Mouse (Mus musculus) frontal cortex, postnatal 25 days (tissue): ENCODE data around the gene Hnrnpd.

Experiments
- DNase-seq, 2 experiments: peaks; one replicate each; pipeline ENCODE4 v3.0.0; 2022; ENCODE audit warnings: low spot score in 2 of 2

Hnrnpd gene

DNA sequence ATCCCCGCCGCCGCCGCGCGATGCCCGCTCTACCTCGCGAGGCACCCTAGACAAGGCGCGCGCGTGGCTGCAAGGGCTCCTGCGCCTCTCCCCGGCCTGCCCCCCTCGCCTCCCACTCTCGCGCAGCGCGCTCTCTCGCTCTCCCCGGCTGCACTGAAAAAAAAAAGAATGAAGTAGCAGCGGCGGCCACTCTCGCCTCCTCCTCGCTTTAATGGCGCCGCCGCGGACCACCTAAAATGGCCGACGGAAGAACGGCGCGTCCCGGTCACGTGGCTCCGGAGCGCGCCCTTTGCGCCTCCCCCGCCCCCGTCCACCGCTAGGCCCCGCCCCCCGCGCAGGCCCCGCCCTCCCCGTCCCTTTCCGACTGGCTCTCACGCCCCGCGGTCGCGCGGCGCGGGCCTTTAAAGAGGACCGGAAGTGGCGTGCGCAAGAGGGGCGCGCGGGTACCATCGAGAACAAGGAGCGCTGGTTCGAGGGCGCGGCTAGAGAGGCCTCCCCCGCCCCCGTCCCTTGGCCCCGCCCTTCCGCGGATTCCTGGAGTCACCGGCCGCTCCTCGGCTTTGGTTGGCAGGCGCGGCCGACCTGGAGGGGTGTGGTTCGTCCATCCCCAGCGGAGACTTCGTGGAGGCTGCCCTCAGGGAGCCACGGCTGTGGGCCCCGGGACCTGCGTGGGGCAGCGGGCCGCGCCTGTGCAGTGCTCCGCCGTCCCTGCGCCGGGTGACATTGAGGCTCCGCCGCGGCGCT, at the start of gene Hnrnpd, which contains the start of gene 4930524J08Rik:
Gene Hnrnpd (minus strand): TSS at position 240 of the 744 bp plus-strand sequence.
Gene 4930524J08Rik (plus strand): TSS at position 363 of the 744 bp plus-strand sequence.
- DNase-seq: peak; percentile 72 to 84

DNA sequence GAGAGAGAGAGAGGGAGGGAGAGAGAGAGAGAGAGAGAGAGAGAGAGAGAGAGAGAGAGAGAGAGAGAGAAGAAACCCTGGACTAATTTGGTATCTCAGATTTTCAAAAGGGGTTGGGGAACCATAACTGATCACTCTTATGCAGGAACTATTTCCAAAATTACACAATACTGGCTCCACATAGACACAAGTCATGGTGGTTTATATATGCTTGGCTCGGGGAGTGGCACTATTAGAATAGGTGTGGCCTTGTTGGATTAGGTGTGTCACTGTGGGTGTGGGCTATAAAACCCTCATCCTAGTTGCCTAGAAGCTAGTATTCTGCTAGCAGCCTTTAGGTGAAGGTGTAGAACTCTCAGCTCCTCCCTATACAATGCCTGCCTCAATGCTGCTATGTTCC, 46.1 kb upstream of the Hnrnpd start:
- DNase-seq: no peak

DNA sequence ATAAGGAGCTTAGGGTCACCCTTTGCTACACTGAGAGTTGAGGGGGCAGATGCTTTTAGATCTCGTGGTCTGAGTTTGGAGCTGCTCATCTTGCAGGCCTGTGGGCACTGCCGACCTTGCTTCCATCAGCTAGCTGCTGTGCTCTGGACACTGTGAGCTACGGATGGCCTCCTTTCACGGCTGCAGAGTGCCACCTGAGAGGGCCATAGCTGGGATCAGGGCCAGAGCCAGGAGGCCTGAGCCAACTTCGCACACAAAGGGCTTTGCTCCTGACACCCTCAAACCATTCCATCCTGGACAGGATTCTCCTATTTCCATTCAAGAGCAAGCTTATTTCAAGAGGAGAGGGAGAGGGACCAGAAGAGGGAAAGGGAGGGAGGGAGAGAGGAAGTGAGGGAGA, 45.7 kb upstream of the Hnrnpd start:
- no peak for DNase-seq

DNA sequence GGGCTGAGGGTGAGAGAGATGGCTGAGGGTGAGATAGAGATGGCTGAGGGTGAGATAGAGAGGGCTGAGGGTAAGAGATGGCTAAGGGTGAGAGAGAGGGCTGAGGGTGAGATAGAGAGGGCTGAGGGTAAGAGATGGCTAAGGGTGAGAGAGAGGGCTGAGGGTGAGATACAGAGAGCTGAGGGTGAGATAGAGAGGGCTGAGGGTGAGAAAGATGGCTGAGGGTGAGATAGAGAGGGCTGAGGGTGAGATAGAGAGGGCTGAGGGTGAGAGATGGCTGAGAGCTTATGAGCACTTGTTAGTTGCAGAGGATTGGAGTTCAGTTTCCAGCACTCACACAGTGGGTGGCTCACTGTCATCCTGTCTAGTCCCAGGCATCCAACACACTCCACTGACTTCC, 41.4 kb upstream of the Hnrnpd start:
- no peak for DNase-seq

DNA sequence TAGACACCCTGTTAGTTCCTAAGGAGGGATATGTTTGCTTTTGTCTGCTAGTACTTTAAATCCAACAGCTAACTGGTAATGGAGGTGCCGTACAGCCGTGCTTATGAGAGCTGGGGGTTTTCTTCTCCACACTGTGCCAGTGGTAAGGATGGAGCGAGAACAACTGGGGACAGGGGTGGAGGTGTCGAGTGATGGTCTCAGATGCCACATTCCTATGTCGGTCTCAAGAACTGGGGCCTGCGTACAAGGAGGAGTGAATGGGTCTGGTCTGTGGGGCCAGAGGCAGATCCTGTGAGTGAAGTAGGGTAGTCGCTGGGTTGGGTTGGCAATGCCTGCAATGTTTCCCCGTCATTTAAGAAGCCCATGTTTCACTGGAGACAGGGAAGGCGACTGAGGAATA, 33.9 kb upstream of the Hnrnpd start:
- DNase-seq: no peak

DNA sequence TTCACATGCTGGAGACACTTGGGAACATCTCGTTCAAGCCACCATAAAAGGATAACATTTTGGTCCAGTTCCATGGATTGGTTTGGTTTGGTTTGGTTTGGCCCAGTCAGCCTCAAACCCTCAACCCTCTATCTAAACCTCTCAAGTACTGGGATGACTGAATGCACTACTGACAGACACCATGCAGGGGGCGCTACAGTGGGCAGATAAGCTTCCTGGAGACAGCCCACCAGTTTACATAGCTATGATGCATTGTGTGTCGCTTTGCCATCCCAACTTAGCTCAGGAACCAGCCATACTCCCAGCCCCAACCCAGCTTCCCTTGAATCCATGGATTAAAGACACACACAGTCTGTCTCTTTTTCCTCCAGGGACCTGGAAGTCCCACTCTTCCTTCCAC, 29.7 kb upstream of the Hnrnpd start:
- DNase-seq: no peak

DNA sequence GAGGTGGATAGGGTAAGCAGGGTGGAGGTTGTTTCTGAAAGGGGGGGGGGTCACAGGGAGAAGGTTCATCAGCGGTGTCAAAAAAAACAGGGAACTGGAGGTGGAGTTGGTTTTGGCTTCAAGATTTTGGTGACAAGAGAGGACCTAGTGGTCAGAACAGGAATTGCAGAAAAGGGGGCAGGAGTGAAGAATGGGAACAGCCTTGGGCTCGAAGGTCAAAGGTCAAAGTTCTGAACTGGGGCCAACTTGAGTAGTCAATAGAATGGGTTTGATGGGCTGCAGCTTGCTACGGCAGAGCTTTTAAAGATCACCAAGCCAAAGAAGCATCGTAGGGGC, 28.3 kb upstream of the Hnrnpd start:
- DNase-seq: no peak

DNA sequence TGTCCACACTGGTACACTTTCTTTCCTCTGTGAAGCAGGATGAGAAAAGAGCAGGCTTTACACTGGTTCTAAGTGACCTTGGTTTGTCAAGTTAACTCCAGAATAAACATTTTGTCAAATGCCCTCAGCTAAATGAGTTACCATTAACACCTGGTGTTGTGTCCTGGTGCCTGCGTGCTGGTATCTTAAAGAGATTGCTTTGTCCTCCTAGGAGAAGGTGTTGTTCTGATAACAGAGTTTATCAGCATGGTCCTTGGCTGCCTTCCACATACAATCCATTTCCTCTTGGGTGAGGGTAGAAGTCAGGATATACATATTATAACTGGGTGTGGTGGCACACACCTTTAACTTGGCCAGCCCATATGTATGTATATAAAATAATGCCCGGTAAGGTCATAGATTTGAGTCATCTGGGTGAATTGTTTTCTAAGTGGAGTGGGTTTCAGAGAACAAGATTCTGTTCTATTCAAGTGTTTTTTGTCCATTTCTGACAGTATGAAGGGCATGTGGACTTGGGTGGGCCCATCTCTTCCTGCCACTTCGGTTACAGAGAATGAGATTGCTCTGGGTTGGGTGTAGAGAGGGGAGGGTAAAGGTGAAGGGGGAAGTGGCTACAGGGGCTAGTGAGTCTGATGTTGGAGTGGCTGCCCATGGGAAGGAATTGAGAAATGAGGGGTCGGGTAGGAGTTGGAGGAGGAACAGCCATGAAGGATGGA, 27.7 kb upstream of the Hnrnpd start:
- DNase-seq: no peak

DNA sequence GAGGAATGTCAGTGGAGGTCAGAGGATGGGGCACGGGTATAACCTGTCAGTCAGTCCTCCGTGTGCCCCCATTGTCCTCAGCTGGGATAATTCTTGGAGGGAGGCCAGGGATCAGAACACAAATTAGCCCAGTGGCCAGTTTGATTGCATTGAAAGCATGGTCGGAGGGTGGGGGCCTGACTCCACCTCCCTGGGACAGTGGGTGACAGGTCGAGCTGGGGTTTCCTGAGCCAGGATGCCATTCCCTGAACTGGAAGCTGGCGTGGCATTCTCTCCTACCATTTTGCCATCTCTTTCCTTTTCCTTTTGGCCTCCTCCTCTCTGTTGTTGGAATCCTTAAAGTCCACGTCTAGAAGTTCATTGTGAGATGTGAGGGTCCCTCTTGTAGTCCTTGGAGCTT, 27.2 kb upstream of the Hnrnpd start:
- no peak for DNase-seq

DNA sequence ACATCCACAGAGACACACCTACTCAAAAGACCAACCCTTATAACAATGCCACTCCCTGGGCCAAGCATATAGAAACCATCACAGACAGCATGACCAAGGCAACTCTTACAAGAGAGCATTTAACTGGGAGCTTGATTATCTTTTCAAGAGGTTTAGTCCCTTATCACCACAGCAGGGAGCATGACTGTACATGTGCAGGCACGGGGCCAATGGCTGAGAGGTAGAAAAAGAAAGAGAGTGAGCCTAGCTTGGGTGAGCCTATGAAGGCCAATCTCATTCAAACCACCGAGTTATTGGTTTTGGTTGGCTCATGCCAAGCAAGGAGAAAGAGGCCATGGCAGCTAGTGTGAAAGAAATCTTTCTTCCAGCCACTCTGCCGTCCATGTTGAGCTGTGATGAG, 26.7 kb upstream of the Hnrnpd start:
- no peak for DNase-seq

DNA sequence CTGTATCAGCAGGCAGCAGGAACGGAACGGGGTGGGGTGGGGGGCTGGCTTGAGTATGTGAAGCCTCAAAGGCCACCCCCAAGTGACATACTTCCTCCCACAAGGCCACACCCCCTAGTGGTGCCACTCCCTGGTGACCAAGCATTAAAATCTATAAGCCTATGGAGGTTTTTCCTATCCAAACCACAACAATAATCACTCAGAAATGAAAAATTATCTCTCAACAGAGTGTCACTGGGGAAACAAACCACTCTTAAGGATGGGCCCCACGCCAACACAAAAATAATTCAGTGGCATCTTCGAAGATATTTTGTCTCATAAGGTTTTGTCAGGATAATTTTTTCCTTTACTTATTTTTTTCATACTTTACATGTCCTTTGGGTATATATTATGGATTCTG, 25.2 kb upstream of the Hnrnpd start:
- no peak for DNase-seq

DNA sequence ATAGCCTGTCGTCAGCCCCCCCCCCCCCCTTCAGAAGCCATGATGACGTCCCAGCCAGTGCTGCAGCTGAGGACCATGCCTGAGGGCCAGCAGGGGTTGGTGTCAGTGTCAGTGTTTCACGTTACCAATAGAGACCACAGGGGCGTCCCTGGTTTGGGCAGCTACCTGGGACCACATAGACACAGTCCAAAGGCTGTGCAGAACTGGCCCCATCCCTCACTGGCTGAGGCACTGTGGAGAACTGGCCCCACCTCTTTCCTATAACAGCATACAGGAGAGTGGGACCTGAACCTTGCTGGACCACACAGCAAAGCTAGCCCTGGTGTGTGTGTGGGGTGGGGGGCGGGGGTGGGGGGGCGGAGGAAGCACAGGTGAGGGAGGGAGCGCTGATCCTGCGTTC, 21.8 kb upstream of the Hnrnpd start:
- DNase-seq: no peak

DNA sequence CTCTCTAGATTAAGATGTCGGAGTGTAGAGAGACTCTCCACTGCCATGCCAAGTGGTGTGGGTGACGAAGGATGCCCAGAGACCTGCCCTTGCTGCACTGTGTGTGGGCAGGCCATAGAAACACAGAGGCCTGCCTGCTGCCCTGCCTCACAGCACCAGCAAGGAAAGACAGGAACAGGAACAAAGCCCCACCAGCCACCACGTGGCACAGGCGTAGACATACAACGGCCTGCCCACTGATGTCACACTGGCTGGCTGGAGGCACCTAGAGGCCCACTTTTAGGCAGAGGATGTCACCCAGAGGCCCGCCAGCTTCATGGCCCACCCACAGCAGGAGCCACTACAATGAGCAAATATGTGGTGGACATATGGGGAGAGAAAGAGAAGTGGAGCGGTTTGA, 21.3 kb upstream of the Hnrnpd start:
- DNase-seq: no peak

DNA sequence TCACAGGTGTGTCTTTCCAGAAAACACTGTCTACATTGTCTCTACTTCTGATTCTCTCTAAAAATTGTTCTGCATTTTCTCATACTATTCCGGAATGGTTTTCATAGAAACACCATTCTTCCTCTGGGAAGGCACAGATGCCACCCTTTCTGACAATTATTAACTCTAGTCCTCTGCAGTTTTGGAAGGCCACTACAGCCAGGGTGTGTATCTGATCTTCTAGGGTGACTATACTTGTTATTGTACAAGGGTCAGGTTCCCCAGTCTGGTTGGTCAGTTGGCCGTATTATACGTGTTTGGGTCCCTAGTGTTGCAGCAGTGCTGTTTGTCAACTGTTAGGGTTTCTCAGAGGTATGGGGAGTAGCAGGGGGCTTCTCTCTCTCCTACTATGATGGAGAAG, 15.9 kb upstream of the Hnrnpd start:
- DNase-seq: no peak

DNA sequence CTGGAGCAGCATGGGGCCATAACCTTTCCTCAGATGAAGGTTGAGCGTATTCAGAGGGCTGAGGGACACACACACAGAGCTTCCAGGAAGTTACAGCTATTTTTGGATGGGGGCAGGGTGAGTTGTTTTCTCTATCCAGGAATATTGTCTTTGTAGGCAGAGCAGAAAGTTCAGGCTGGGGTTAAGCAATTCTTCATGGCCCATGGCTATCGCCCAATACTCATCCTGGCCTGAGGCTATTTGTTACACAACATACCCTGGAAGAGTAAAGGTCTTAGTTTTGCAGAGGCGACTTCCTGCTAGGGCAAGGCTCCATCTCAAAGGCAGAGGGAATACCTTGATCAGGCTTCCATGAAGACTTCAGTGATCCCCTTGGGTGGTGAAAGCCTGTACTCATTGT, 15.4 kb upstream of the Hnrnpd start:
- no peak for DNase-seq

DNA sequence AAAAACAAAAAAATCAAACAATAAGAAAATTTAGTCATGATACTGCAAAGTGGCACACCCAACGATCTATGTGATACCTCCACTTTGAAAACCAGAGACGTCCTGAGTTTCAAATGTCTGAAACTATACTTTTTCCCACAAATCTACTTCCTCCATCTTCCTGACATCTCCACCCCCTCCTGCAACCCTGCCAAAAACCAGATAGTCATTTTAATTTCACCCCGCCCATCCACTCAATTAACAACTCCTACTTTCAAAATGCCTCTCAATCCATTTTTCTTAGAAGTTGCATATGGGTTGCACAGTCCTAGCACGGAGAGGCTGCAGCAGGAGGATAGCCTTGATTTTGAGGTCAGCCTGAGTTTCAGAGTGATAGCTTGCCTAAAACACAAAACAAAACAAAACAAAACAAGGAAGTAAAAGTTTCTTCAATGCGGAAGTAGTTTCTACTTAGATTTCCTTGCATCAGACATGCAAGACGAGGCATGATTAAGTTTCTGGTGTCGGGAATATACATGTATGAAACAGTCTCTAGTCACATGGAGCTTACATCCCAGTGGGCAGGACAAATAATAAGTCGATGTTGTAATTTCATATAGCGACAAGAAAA, 4.8 kb upstream of the Hnrnpd start:
- DNase-seq: no peak

DNA sequence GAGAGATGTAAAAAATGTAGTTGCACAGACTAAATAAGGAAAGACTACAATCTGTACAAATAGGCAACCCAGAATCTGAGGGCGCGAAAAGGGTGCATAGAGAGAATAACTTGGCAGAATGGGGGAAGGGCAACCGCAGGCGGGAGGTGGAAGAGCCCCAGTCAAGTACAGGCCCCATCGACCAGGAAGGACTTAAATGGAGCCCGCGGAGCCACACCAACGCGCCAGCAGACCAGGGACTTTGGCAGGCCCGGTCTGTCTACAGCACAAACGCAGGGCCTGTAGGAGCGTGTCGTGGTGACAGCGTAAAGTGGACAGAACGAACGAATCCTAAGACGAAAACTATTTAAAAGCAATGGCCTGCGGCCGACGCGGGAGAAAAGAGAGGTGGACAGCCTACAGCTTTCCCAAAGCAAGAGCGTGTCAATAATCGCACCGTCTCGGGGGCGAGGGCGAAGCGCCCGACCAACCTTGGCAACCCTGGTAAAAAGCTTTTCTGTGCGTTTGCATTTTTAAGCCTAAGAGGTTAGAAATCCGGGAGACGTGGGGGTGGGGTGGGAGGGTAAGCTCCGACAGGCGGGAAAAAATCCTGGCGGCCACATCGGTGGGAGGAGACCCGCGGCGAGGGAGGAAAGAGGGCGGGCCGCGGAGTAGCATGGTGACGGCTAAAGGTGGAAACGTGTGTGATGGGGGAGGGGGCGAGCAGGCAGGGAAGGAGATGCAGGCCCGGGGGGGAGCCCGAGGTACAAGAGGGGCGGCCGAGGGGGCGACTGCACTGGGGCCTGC, 1.0 kb downstream of the Hnrnpd start:
- peak; percentile 28 to 44 for DNase-seq

DNA sequence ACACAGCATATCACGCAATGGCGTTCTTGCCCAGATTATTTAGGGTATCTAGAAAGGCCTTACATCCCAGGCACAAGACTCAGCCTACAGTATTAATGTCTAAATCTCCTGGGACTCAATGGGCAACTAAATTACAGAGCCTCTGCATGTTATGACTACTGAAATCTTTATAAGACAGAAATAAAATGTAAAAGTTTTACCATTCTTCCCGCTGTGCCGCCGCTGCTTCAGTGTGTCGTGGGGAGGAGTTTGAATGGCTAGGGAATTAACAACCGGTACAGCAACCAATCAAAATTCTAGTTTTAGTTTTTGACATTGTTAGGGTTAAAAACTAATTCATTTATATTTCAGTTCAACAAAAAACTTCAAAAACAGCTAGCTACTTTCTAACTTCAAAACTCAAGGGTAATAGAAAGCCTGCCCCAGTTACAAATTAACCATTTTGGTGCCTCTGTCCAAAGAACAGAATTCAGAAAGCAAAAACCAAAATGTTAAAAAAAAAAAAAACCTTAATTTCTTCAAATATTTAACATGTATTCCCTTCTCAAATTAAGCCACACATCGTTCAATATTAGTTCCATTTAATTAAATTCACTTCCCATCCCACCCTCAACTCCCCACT, 2.3 kb downstream of the Hnrnpd start:
- no peak for DNase-seq

DNA sequence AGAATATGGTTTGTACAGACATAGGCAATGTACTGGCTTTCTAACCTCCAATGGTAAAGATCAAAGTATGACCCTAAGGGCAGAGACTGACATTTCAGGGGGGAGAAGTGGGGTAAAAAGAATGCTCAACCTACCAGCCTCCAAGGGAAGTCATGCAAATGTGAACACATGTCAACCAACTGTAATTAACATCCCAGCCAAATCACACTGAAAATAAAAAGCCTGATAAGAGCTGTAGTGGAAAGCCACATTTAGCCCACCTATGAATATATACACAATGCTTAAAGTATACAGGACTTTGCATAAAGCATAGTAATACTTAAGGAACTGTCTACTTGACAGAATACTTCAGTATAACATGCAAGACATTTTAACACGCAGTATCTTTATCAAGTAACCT, 3.0 kb downstream of the Hnrnpd start:
- no peak for DNase-seq

DNA sequence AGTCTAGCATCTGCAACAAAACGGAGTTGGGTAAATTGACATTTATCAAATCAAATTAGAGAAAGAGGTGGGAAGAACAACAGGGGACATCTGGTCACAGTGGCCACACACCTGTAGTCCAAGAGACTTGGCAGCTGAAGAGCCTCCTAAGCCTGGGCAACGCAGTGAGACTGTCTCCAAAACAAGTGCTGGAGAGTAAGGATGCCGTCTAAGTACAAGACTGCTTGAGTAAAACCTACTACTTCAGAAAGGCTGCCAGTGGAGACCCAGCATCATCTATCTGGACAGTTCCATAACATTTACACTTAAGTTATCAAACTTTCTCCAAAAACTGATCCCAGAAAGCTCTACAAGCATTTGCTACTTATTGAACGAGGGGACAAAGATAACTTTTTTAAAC, 3.7 kb downstream of the Hnrnpd start:
- DNase-seq: no peak

DNA sequence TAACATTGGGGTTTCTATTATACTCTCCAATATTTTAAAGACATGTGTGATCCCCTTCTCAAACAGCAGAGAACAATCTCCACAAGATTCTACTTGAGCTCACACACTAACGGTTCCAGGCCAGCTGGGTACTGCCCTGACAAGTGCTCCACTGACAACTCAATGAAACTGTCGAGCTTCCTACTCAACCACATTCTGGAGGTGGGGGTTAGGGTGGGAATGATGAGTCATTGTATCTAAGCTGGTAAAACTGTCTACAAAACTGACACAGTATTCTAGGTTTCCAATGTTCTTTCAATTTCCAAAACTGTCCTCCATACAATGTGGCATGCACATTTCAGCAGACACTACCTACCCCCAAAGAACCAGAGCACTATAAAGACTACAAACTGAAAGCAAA, 4.8 kb downstream of the Hnrnpd start:
- no peak for DNase-seq

DNA sequence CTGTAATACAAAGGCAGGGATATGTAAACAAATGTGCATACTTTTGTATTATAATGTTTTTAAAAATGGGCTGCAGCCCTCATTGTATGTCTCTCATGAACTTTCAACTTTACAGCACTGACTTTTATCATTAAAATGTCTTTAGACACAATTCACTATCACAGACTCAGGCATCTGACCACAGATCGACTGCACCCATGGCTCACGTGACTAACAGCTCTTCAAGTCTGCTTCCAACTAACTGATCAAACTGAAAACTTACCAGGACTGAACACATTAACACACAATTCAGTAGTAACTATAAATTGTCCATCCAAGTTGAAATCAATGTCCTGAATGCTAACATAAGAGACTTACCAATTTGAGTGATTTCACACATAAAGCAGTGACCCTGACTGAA, 18.8 kb downstream of the Hnrnpd start:
- no peak for DNase-seq
